Mouse (Mus musculus): ENCODE measurements around the gene Cox4i1. TPM values are rescaled to one million over a fixed set of nuclear protein-coding genes. Genes with fewer than 3 reads are reported as not detected.
"Not testable (repeated sequence)": the region's sequence is repeated elsewhere in the genome, so short reads cannot be mapped to it uniquely, and the experiment has no call there.

Gene Cox4i1
- polyA plus RNA-seq, 1 experiment from 2014 or later: 2,406 TPM

DNA sequence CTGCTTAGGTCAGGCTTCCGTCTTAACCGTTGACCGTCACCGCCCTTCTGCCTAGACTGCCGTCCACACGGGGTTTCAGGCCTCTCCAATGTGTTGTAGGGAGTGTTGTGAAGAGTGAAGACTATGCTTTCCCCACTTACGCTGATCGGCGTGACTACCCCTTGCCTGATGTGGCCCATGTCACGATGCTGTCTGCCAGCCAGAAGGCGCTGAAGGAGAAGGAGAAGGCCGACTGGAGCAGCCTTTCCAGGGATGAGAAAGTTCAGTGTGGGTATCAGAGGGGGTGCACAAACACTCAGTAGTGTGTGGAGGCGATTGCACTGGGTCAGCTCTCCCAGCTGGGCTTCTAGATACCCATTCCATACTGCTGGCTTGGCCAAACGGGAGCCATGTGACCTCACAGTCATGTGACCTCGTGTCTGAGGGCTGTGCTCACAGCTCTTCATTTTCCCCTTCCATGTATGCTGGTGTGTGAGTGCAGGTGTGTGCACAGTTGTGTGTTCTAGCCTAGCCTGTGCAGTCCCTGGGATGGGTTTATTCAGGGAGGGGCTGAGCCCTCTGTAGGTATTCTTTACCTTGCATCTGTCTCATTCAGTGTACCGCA lies 4.7 kb downstream of the Cox4i1 start:
- Histone ChIP-seq H3K27ac (ENCODE audit: low read depth, low read length) (0 out of 2 replicates have a peak overlapping the region, but pooled peaks have one; percentile 15), H3K36me3 (ENCODE audit: control insufficient read depth, insufficient read depth) (peaks cover 52% of the 10 kb centered on the region), H3K4me1 (replicated peaks; ENCODE audit: control insufficient read depth, insufficient read depth, low read length) (0 out of 2 replicates have a peak, but pooled peaks cover 4% of the 10 kb centered on the region), H3K9me3 (ENCODE audit: control insufficient read depth) (no peaks in the 10 kb centered on the region), H3K4me2 (replicated peaks; ENCODE audit: low read depth) (no peak overlapping the region), H3K4me3 (ENCODE audit: low read depth, low read length) (no peak overlapping the region), H3K9ac (ENCODE audit: low read depth, low read length) (no peak overlapping the region), H3K27me3 (replicated peaks; ENCODE audit: control insufficient read depth, insufficient read depth, low read length) (no peaks in the 10 kb centered on the region)
- no peak for ATAC-seq
- no peak for TF ChIP-seq CTCF (IDR thresholded peaks at IDR 0.05; ENCODE audit: low read depth)
- WGBS: 87% methylated on average over 16 of the region's 16 CpGs

DNA sequence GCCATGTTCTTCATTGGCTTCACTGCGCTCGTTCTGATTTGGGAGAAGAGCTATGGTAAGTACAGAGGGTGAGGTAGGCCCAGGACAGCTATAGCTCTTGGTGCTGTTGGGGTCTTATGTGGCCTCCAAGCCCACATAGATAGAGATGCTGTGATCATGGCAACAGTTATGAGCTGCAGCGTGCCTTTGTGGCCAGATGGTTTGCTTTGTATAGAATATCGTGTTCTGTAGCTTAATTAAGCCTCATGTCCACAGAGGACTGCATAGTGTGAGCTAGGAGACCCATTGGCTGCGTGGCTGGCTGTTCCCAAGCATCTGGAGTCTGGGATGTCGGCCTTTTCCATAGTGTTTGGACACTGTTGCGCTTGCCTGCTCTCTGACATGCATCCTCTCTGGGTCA lies 5.3 kb downstream of the Cox4i1 start:
- 92% methylated on average over 7 of the region's 7 CpGs for WGBS
- no peak overlapping the region for H3K27ac ChIP-seq (ENCODE audit: low read depth, low read length)
- H3K36me3 ChIP-seq (ENCODE audit: control insufficient read depth, insufficient read depth): peaks cover 52% of the 10 kb centered on the region

DNA sequence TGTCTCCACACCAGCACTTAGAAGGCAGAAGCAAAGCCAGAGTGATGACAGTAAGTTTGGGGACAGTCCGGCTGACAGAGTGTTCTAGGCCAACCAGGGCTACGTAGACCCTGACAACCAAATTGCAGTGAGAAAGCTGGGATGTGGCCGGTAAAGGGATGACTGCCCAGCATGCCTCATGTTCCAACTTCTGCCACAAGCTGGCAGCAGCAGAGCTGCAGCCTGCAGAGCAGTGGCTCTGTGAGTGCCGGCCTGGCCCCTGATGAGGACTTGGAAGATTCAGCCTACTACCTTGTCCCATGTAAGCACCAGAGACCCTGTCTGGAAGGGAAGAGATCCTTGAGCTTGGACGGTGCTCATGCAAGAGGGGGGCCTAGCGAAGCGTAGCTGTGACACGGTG lies 7.7 kb downstream of the Cox4i1 start:
- no peak for ATAC-seq
- H3K9ac ChIP-seq (ENCODE audit: low read depth, low read length): no peak overlapping the region
- no peak overlapping the region for H3K4me3 ChIP-seq (ENCODE audit: low read depth, low read length)
- TF ChIP-seq CTCF (IDR thresholded peaks at IDR 0.05; ENCODE audit: low read depth): peak; percentile 56
- 70% methylated on average over 8 of the region's 8 CpGs for whole genome bisulfite sequencing
- no peaks in the 10 kb centered on the region; the same call in 1 of the 2 replicates for H3K4me1 ChIP-seq (replicated peaks; ENCODE audit: control insufficient read depth, insufficient read depth, low read length)
- H3K27ac ChIP-seq (ENCODE audit: low read depth, low read length): no peak overlapping the region
- H3K36me3 ChIP-seq (ENCODE audit: control insufficient read depth, insufficient read depth): peaks cover 45% of the 10 kb centered on the region
- no peaks in the 10 kb centered on the region for H3K27me3 ChIP-seq (replicated peaks; ENCODE audit: control insufficient read depth, insufficient read depth, low read length)
- no peaks in the 10 kb centered on the region for H3K9me3 ChIP-seq (ENCODE audit: control insufficient read depth)
- H3K4me2 ChIP-seq (replicated peaks; ENCODE audit: low read depth): no peak overlapping the region

More for the DNA sequence above, 5.3 kb downstream of the Cox4i1 start:
- Histone ChIP-seq H3K9me3 (ENCODE audit: control insufficient read depth) (no peaks in the 10 kb centered on the region), H3K4me3 (ENCODE audit: low read depth, low read length) (no peak overlapping the region), H3K27me3 (replicated peaks; ENCODE audit: control insufficient read depth, insufficient read depth, low read length) (no peaks in the 10 kb centered on the region), H3K4me1 (replicated peaks; ENCODE audit: control insufficient read depth, insufficient read depth, low read length) (0 out of 2 replicates have a peak, but pooled peaks cover 4% of the 10 kb centered on the region), H3K4me2 (replicated peaks; ENCODE audit: low read depth) (no peak overlapping the region), H3K9ac (ENCODE audit: low read depth, low read length) (no peak overlapping the region)
- TF ChIP-seq CTCF (IDR thresholded peaks at IDR 0.05; ENCODE audit: low read depth): no peak
- no peak for ATAC-seq

DNA sequence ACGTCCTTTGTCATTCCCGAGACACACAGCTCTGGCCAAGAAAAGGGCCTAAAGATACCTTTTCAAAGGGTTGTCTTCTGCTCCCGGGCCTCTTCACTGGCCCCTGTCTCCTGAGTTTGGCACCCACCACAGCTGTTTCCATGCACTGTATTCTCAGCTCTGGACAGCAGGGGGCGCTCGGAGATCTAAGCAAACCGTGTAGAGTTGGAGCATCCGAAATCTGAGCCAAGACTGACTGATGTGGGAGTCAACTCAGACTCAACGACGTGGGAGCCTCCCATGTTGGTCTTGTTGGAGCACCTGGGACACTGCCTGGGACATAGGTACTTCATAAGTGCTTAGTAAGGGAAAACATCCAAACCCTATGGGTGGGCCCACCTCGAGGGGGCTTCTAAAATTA lies 10.4 kb downstream of the Cox4i1 start:
- Histone ChIP-seq H3K9ac (ENCODE audit: low read depth, low read length) (no peak overlapping the region), H3K4me2 (replicated peaks; ENCODE audit: low read depth) (no peak overlapping the region), H3K27ac (ENCODE audit: low read depth, low read length) (no peak overlapping the region), H3K9me3 (ENCODE audit: control insufficient read depth) (no peaks in the 10 kb centered on the region), H3K4me1 (replicated peaks; ENCODE audit: control insufficient read depth, insufficient read depth, low read length) (no peaks in the 10 kb centered on the region; the same call in 1 of the 2 replicates), H3K36me3 (ENCODE audit: control insufficient read depth, insufficient read depth) (peaks cover 18% of the 10 kb centered on the region), H3K4me3 (ENCODE audit: low read depth, low read length) (no peak overlapping the region), H3K27me3 (replicated peaks; ENCODE audit: control insufficient read depth, insufficient read depth, low read length) (no peaks in the 10 kb centered on the region)
- 10% methylated on average over 10 of the region's 10 CpGs for WGBS
- TF ChIP-seq CTCF (IDR thresholded peaks at IDR 0.05; ENCODE audit: low read depth): peak; percentile 96
- no peak for ATAC-seq

DNA sequence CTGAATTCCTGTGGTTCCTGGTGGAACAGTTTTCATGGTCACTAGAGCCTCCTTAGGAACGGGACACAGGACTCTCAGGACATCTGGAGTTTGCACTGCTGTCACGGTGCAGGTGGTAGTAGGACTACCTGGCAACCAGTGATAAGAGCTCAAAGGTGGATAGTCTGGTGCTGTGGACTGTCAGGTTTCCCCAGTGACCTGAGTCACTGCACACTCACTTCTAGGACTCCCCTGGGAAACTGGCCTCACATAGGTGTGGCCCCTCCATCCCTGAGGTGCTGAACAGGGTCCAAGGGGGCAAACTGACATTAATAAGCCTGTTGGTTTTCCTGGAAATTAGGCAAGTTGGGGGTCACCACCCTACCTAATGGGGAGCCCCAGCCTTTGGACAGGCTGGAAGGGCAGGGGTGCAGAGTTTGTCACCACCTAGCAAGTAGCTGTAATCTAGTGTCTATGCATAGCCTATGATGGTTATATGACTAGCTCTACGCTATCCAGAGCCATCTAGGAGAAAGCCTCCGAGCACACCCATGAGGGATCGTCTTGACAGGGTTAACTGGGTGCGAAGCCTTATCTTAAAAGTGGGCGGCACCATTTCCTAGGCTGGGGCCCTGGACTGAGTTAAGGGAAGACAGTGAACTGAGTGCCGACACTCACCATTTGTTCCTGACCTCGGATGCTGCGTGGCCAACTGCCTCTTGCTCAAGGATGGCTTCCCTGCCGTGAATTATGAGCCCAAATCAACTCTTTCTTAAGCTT lies 11.8 kb downstream of the Cox4i1 start:
- Histone ChIP-seq H3K9ac (ENCODE audit: low read depth, low read length) (no peak overlapping the region), H3K9me3 (ENCODE audit: control insufficient read depth) (no peaks in the 10 kb centered on the region), H3K4me3 (ENCODE audit: low read depth, low read length) (no peak overlapping the region), H3K4me1 (replicated peaks; ENCODE audit: control insufficient read depth, insufficient read depth, low read length) (peaks cover 8% of the 10 kb centered on the region), H3K27ac (ENCODE audit: low read depth, low read length) (peak overlapping the region; percentile 74), H3K36me3 (ENCODE audit: control insufficient read depth, insufficient read depth) (peaks cover 9% of the 10 kb centered on the region; the same call in 1 of the 2 replicates), H3K27me3 (replicated peaks; ENCODE audit: control insufficient read depth, insufficient read depth, low read length) (no peaks in the 10 kb centered on the region), H3K4me2 (replicated peaks; ENCODE audit: low read depth) (peak overlapping the region; percentile 27; the same call in 1 of the 2 replicates)
- ATAC-seq: peak; percentile 87
- no peak for TF ChIP-seq CTCF (IDR thresholded peaks at IDR 0.05; ENCODE audit: low read depth)
- whole genome bisulfite sequencing: 20% methylated on average over 11 of the region's 11 CpGs

DNA sequence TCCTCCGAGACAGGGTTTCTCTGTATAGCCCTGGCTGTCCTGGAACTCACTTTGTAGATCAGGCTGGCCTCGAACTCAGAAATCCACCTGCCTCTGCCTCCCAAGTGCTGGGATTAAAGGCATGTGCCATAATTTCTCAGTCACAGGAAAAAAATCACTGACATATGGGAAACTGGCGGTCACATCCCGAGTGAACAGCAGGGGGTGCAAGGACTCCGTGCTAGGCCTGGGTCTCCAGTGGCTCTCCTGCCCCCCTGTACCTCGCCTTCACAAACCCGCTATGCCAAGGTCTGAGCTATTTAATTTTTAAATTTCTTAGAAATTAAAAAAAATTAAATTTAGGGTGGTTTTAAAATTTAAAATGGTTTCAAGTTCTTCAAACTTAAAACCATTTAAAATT lies 12.4 kb downstream of the Cox4i1 start:
- not testable (repeated sequence) for H3K9me3 ChIP-seq (ENCODE audit: control insufficient read depth); H3K36me3 ChIP-seq (ENCODE audit: control insufficient read depth, insufficient read depth); H3K9ac ChIP-seq (ENCODE audit: low read depth, low read length); H3K4me3 ChIP-seq (ENCODE audit: low read depth, low read length); H3K27me3 ChIP-seq (replicated peaks; ENCODE audit: control insufficient read depth, insufficient read depth, low read length); ATAC-seq
- TF ChIP-seq CTCF (IDR thresholded peaks at IDR 0.05; ENCODE audit: low read depth): peak; percentile 82
- Histone ChIP-seq H3K4me1 (replicated peaks; ENCODE audit: control insufficient read depth, insufficient read depth, low read length) (peaks cover 14% of the 10 kb centered on the region), H3K27ac (ENCODE audit: low read depth, low read length) (peak overlapping the region; percentile 74; the same call in 1 of the 2 replicates), H3K4me2 (replicated peaks; ENCODE audit: low read depth) (0 out of 2 replicates have a peak overlapping the region, but pooled peaks have one; percentile 27)
- WGBS: 37% methylated on average over 7 of the region's 7 CpGs

Measured in intestine, postnatal 0 days (tissue).